Mouse (Mus musculus) hindlimb bud, embryonic 11.5 days (tissue): Measurements from ENCODE around the gene Klhl42.

Source experiments
- DNase-seq: peaks from one replicate; pipeline ENCODE4 v3.0.0-alpha.2; 2012; ENCODE audit warnings: low read depth, low spot score; ENCODE audit errors: extremely low spot score

The Klhl42 gene

GRCm38 (mm10) chr6:147145277-147145676 is 54.1 kb downstream of the Klhl42 start:
- DNase-seq = peak; percentile 31

- no peak for DNase-seq
Measured at GRCm38 (mm10) chr6:147145753-147146152, 54.6 kb downstream of the Klhl42 start.

- DNase-seq = no peak
Measured at GRCm38 (mm10) chr6:147151069-147151468, 59.9 kb downstream of the Klhl42 start.

GRCm38 (mm10) chr6:147151839-147152238 is 60.7 kb downstream of the Klhl42 start:
- DNase-seq = no peak

- DNase-seq = no peak
Measured at GRCm38 (mm10) chr6:147155085-147155484, 63.9 kb downstream of the Klhl42 start.

- DNase-seq = no peak
Measured at GRCm38 (mm10) chr6:147161818-147162584, 70.8 kb downstream of the Klhl42 start.
